Mouse (Mus musculus) kidney, adult 11 months (tissue): Measurements from ENCODE around the gene G430095P16Rik.

Source experiments
- DNase-seq: peaks from one replicate; pipeline ENCODE4 v3.0.0; 2022

Gene G430095P16Rik

GRCm38 (mm10) chr8:84743517-84744420 is 21.0 kb downstream of the G430095P16Rik start:
- DNase-seq, result peak; percentile 62

- DNase-seq, result no peak
Measured at GRCm38 (mm10) chr8:84745032-84745925, 22.5 kb downstream of the G430095P16Rik start.

GRCm38 (mm10) chr8:84749519-84749918 is 26.7 kb downstream of the G430095P16Rik start:
- no peak for DNase-seq

GRCm38 (mm10) chr8:84752734-84753582 is 30.2 kb downstream of the G430095P16Rik start:
- no peak for DNase-seq

- DNase-seq, result no peak
Measured at GRCm38 (mm10) chr8:84757501-84757900, 34.7 kb downstream of the G430095P16Rik start.

GRCm38 (mm10) chr8:84758308-84758707 is 35.5 kb downstream of the G430095P16Rik start:
- DNase-seq, result no peak

GRCm38 (mm10) chr8:84759126-84759525 is 36.3 kb downstream of the G430095P16Rik start:
- peak; percentile 45 for DNase-seq

- no peak for DNase-seq
Measured at GRCm38 (mm10) chr8:84759718-84760117, 36.9 kb downstream of the G430095P16Rik start.

GRCm38 (mm10) chr8:84760405-84760805 is 37.6 kb downstream of the G430095P16Rik start:
- DNase-seq, result no peak

GRCm38 (mm10) chr8:84760901-84761300 is 38.1 kb downstream of the G430095P16Rik start:
- no peak for DNase-seq

- DNase-seq, result no peak
Measured at GRCm38 (mm10) chr8:84764100-84764499, 41.3 kb downstream of the G430095P16Rik start.

GRCm38 (mm10) chr8:84764870-84765495 is 42.2 kb downstream of the G430095P16Rik start:
- DNase-seq, result no peak

GRCm38 (mm10) chr8:84765629-84766028 is 42.8 kb downstream of the G430095P16Rik start:
- no peak for DNase-seq

- DNase-seq, result no peak
Measured at GRCm38 (mm10) chr8:84766422-84766821, 43.6 kb downstream of the G430095P16Rik start.

- no peak for DNase-seq
Measured at GRCm38 (mm10) chr8:84767221-84767620, 44.4 kb downstream of the G430095P16Rik start.

- no peak for DNase-seq
Measured at GRCm38 (mm10) chr8:84768343-84769095, 45.7 kb downstream of the G430095P16Rik start.

GRCm38 (mm10) chr8:84769324-84769723 is 46.5 kb downstream of the G430095P16Rik start:
- no peak for DNase-seq

- DNase-seq, result no peak
Measured at GRCm38 (mm10) chr8:84770100-84770953, 47.5 kb downstream of the G430095P16Rik start.

- no peak for DNase-seq
Measured at GRCm38 (mm10) chr8:84771000-84771687, 48.3 kb downstream of the G430095P16Rik start.

GRCm38 (mm10) chr8:84771941-84772378 is 49.2 kb downstream of the G430095P16Rik start:
- DNase-seq, result no peak
